Mouse (Mus musculus) kidney, postnatal 25 days (tissue): ENCODE results near the gene Enho.
A peak's percentile ranks its signal among the peaks of the same experiment; 100 is the strongest.
"Not testable (repeated sequence)": the region's sequence is repeated elsewhere in the genome, so short reads cannot be mapped to it uniquely, and the experiment has no call there.

Source experiments
- DNase-seq, 2 experiments: peaks; one replicate each; pipeline ENCODE4 v3.0.0; 2021; ENCODE audit warnings: mixed read lengths in 2 of 2

Gene Enho

GRCm38 (mm10) chr4:41639913-41640507, at the start of gene Enho:
Gene Enho, minus strand, starts transcription at chr4:41640324.
- DNase-seq: peak; percentile 97

GRCm38 (mm10) chr4:41688562-41688961, 48.4 kb upstream of the Enho start:
- DNase-seq: not testable (repeated sequence)

- not testable (repeated sequence) for DNase-seq
Observed at GRCm38 (mm10) chr4:41685882-41686492, 45.9 kb upstream of the Enho start.

GRCm38 (mm10) chr4:41684931-41685453, 44.9 kb upstream of the Enho start:
- DNase-seq: not testable (repeated sequence)

GRCm38 (mm10) chr4:41684131-41684930, 44.2 kb upstream of the Enho start:
- not testable (repeated sequence) for DNase-seq

DNA sequence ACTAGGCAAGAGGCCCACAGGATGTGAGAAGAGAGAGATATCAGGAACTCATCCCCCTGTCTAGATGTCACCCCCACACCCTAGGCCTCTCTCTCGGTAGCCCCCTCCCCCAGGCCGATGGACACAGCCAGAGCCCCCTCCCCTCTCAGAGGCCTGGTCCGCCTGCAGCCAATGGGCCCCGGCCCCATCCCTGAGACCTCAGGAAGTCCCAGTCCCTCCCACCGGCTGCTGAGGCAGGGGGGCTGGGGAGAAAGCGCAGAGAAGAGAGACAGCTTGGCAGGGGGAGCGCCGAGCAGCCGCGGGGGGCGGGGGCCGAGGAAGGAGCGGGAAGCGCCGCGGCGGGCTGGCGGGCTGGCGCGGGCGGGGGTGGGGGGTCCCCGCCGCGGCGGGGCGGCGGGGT, 43.2 kb upstream of the Enho start:
- peak in 1 of 2 experiments; percentile 25 for DNase-seq

DNA sequence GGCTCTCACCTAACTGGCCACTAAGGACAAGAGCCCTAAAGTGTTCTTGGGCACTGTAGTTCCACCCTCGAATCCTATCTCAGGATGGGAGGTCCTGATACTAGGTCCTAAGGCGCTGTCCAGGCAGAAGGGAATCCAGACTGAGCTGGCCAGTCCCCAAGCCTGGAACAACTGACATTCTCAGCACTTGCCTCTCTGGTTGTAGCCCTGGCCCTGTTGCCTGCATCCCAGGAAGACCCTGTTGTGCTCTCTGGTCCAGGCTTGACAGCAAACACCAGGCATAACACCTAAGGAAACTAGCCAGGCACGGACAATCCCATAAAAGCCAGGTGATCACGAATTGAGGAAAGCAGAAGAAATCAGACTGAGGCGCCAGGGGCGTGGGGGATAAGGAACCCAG, 42.7 kb upstream of the Enho start:
- DNase-seq: no peak

DNA sequence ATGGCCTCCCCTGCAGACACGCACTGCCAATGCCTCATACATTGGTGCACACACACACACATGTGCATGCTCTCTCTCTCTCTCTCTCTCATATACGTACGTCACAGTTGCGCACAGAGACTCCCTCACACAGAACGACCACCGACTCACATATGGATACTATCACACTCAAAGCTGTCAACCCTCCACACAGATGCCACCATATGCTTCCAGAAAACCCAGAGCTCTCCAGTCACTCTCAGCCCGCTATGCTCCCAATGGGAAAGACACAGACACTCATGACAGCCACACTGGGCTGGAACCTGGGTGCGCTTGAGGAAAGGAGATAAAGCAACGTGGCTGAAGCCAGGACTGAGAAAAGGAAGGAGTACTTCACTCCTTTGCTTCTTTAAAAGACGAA, 41.8 kb upstream of the Enho start:
- DNase-seq: no peak

GRCm38 (mm10) chr4:41681176-41681575, 41.1 kb upstream of the Enho start:
- DNase-seq: no peak

DNA sequence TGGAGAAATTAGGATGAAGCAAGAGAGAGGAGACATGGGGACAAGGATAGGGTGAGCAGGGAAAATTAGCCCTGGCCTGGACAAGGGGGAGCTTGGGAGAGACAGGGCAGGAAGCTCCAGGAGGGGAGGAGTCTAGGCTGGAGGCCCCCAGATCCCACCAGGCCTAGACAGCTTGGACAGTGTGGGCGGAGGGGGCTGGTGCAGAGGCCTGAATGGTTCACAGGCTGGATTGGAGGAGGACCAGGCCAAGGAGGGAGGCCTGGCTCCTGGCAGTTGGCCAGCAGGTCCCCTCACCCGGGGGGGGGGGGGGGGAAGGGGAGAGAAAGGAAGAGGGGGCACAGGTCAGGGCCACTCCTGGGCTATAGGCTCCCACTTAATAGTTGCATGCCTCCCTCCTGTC, 39.2 kb upstream of the Enho start:
- DNase-seq: peak in 1 of 2 experiments; percentile 37

GRCm38 (mm10) chr4:41678863-41679262, 38.7 kb upstream of the Enho start:
- peak in 1 of 2 experiments; percentile 46 for DNase-seq

DNA sequence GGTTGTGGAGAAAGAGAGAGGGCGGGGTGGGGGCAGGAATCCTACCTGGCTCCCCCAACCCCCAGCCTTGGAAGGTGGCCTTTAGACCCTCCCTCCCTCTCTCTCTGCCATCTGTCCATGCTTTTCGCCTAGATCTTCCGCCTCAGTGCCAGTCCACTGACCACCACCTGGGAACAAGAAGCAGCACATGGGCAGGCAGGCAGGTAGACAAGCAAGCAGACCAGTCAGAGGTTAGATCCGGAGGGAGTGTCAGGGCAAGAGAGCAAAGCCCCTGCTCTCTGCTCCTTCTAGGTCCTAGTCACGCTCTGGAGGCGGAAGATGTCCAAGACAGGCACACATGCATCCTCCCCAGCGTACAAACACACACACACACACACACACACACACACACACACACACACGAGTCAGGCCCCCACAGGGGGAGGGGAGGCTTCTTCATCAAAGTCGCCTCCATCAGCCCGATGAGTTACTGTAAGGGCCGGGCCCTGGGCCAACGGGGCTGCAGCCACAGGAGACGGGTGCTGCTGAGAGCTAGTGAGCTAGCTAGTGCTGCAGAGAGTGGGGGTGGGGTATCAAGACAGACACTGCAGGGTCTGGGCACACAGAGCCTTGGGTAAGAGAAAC, 37.0 kb upstream of the Enho start:
- peak; percentile 47 to 86 for DNase-seq

GRCm38 (mm10) chr4:41676248-41677005, 36.3 kb upstream of the Enho start:
- peak; percentile 11 to 41 for DNase-seq

DNA sequence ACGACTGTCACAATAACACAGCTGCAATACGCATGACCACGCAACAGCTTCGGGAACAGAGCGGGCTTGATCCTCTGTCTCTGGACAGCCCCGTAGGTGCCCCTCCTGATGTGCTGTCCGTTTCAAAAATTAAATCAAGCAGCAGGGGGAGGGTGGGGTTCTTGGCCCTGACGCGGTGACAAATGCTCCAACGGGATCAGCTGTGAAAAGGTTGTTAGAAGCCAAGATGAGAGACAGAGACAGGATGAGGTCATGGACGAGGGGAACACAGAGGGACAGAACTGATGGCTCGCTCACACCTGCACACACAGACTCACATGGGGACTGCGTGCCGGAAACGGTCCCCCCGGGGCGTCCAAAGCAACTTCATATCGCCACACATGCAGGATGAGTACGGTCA, 33.1 kb upstream of the Enho start:
- DNase-seq: no peak

DNA sequence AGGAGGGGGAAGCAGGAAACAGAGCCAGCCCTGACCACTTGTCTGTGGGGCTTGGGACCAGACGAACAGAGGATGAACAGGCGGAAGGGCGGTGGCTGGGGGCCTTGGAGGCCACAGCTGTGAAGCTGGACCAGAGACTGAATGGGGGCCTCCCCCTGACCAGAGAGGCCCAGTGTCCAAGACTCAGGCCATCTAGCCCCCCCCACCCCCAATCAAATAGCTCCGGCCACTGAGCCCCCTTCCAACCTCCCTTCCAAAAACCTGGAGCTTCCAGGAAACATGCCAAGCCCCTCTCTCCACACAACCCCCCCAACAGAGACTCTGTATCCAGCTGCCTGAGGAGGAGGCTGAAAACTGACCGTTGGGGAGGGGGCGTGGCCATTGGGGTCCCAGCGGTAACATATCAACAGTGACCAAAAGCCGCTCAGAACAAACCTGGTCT, 32.4 kb upstream of the Enho start:
- no peak for DNase-seq

- DNase-seq: no peak
Observed at GRCm38 (mm10) chr4:41671963-41672480, 31.9 kb upstream of the Enho start.

GRCm38 (mm10) chr4:41671500-41671899, 31.4 kb upstream of the Enho start:
- DNase-seq: no peak

- no peak for DNase-seq
Observed at GRCm38 (mm10) chr4:41670836-41671235, 30.7 kb upstream of the Enho start.

DNA sequence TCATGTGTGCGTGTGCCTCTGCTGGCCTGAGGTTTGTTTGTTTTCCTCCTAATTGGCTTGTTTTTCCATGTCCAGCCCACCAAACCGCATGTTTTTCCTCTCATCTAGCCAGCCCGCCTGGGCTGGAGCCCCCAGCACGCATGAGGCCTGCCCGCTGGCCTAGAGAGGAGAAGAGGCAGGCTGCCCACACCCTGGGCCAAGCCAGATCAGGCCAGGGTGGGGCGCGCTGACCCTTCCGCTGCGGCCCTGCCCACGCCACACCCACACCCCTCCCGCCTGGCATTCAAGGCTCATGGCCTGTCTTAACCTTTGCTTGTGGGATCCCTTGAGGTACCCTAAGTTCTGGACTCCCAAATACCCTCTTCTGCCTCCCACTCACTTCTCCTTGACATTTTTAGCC, 26.5 kb upstream of the Enho start:
- DNase-seq: no peak

- peak; percentile 12 to 76 for DNase-seq
Observed at GRCm38 (mm10) chr4:41665009-41665675, 25.0 kb upstream of the Enho start.

- peak; percentile 10 to 62 for DNase-seq
Observed at GRCm38 (mm10) chr4:41664533-41664932, 24.4 kb upstream of the Enho start.
